Mouse (Mus musculus): Measurements from ENCODE around the gene Baiap2l1. TPM values are rescaled to one million over a fixed set of nuclear protein-coding genes. Genes with fewer than 3 reads are reported as not detected.
"Not testable (repeated sequence)": the region's sequence is repeated elsewhere in the genome, so short reads cannot be mapped to it uniquely, and the experiment has no call there.

Baiap2l1 gene
- total RNA-seq, 2 experiments from 2014 or later: not detected

DNA sequence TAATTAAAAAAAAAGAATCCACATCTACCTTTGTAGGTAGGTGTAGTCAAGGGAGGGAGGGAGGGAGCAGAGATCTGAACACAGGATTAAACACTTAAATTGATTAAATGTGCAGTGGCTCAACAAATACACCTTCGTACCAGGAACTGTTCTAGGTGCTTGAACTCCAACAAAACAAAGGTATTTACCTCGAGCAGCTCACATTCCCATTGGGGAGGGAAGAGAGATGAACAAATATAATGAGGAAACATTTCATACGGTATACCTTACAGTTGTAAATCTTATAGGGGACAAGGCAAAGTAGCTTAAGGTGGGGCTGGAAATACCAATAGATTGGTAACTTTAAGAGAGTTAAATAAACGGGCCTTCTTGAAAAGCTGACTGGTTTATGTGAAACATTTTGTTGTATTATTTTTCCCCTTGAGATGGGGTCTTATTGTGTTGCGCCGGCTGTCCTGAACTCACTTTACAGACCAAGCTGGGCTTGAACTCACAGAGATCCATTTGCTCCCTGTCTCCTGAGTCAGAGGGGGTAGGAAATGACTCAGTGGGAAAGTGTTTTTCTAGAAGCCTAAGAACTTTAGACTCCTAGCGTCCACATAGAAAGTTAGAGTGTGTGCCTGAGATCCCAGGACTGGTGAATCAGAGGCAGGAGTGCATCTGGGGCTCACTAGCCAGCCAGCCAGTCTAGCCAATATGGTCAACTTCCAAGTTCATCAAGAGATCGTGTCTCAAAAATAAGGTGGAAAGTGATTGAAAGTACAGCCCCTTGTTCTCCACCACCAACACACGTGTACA is 5.5 kb downstream of the Baiap2l1 start:
- ATAC-seq (replicated peaks; ENCODE audit: low FRiP score, poor library complexity, severe bottlenecking): no peak

DNA sequence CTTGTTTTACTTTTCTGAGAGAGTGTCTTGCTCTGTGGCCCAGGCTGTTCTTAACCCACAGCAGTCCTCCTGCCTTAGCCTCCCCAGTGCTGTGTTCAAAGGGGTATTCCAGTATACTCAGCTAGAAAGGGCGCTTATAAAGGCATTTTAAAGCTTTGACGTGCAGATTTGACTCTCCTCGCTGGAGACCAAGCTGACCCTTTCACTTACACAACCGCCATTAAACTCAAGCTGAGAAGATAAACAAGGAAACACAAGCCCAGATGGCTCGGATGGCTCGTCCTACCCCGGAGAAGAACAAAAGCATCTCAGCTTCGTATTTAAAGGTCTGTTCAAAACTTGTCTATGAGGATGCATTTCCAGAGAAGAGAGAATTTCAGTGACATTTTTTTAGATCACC is 6.7 kb downstream of the Baiap2l1 start:
- ATAC-seq (replicated peaks; ENCODE audit: low FRiP score, poor library complexity, severe bottlenecking): no peak

DNA sequence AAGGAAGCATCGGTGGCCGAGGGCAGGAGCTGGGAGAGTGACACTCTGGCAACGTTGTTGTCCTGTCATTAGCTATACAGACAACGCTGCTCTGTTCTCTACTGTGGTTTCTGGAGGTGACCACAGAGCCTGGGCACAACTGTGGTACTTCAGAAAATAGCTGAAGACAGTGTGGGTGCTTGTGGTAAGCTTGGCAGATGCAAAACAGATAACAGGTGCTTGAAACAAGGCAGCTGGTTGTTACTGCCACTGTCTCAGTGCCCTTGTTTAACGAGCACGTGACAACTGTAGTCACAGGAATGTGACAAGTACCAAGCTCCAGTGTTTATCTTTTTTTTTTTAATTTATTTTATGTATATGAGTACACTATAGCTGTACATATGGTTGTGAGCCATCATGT is 13.3 kb downstream of the Baiap2l1 start:
- ATAC-seq (replicated peaks; ENCODE audit: low FRiP score, poor library complexity, severe bottlenecking): no peak

DNA sequence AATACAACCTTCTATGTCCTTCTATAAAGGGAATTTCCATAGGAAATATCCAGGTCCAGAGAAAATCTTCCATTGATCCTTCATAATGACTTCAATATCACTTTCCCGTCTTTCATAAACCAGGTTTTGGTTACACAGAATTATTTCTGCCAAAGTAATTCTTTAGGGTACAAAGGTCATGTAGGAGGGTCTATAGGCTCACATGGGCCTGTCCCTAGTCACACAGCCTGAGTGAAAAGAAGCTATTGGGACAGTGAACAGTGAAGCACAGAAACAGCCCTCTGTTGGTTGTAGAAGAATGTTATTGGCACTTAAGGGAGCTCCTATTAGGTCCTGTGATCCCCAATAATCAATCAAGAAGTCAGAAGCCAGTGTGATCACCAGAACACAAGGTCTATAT is 16.8 kb downstream of the Baiap2l1 start:
- ATAC-seq (replicated peaks; ENCODE audit: low FRiP score, poor library complexity, severe bottlenecking): no peak

DNA sequence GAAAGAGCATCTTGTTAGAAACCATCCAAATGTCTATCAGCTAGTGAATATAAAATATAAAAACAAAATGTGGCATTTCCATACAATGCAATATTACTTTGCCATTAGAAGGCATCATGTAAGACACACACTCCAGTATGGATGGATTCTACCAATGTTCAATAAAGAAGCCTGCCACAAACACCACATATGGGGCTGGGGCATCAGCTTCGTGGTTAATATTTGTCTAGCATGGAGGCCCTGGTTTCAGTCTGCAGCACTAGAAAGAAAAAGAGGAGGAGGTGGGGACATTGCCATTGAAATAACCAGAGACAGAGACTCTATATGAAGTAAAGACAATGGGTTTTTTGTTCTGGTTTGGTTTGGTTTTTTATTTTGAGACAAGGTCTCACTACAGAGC is 19.1 kb downstream of the Baiap2l1 start:
- no peak for ATAC-seq (replicated peaks; ENCODE audit: low FRiP score, poor library complexity, severe bottlenecking)

DNA sequence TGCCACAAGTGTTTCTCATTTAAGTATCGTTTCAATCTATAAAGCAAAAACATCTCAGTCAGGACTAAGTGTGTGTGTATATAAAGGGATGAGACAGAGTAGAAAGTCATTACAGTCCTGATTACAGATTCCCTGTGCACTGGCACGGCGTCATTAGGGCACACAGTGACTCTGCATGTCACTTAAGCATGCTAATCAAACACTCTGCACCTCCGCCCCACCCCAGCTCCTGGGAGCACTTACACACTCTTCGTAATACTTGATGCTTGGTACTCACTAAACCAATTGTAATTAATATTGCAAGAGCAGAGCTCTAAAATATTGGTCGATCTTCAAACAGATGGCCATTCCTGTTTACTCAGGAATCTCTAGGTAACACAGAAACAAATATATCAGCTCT is 22.6 kb downstream of the Baiap2l1 start:
- not testable (repeated sequence) for ATAC-seq (replicated peaks; ENCODE audit: low FRiP score, poor library complexity, severe bottlenecking)

DNA sequence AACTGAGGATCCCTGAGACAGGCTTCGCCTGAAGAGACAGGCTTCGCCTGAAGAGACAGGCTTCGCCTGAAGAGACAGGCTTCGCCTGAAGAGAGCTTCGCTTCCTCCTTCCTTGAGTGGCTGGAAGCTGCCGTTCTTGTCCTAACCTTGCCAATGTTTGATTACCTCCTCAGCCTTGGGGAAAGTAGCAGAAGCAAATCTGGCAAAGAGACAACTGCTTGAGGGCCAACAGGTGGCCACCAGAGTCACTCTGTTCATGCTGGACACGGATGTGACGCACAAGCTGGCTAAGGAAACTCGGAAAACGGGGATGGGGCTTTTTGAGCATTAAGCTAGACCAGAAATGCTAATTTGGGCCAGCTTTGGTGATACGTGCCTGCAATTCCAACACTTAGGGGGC is 23.9 kb downstream of the Baiap2l1 start:
- no peak for ATAC-seq (replicated peaks; ENCODE audit: low FRiP score, poor library complexity, severe bottlenecking)

DNA sequence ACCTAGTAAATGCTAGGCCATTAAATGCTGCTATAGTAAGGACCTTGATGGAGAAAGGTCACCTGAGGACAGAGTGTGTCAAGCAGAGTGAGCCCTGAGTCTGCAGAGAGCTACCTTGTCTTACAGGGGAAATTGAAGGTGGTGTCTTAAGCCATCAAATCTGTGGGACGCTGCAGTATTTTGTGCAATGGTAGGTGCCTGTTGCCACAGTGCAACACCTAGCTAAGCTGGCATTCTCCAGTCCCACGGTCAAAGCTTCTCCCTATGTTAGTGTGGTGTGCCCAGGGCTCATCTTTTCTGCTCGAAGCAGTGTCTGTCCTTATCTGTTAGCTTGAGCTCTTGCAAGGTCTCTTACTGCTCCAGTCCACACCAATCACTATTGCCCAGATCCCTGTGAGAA is 35.2 kb downstream of the Baiap2l1 start:
- no peak for ATAC-seq (replicated peaks; ENCODE audit: low FRiP score, poor library complexity, severe bottlenecking)

DNA sequence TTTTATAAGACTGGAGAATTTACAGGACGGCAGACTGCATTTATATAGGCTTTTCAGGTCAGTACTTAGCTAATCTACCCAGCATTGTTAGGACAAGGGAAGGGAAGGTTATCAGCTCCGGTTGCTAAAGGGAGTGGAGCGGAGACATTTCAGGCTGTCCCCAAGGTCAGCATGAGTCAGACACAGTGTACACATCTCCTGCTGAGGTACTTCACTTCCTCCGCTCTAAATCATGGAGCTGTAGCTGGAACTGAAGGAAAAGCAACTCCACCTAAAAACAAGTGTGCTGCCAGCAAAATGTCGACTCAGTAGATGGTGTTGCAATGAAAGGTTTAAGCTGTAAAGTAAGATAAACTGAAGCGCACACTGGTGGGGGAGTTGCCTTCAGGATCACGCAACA is 36.2 kb downstream of the Baiap2l1 start:
- ATAC-seq (replicated peaks; ENCODE audit: low FRiP score, poor library complexity, severe bottlenecking): no peak

DNA sequence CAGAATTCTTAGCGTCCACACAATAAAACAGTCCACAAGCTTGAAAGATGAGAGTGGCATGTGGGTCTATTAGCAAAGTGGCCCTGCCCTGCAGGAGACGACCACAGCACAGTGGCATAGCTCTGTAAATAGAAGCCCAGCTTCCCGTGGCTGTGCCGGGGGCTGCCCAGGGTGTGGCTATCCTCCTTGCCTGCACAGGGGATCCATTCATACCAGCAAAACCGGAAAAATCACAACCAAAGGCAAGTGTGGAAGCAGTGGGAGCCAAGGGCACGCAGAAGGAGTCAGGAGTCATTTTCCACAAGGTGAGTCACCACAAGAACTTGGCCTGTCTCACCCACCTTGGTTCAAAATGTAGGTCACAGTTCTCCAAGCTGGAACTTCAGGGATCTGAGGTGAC is 39.6 kb downstream of the Baiap2l1 start:
- ATAC-seq (replicated peaks; ENCODE audit: low FRiP score, poor library complexity, severe bottlenecking): no peak

DNA sequence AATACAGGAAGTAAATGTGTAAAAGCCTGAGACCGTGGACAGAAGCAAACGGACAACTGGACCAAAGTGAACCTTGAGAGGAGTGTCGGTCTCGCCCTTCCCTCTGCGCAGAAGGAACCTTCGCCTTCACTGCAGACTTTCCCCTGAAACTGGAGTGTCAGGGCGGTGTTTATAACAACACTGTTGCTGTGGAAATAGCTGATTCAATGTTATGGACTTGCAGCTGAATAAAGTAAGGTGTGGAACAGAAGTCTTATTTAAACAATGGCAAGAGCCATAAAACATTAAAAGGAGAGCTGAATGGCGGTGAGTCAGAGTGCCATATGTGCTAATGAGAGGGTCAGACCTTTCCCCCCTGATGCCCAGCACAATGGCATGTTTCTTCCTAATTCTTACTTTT is 40.5 kb downstream of the Baiap2l1 start:
- ATAC-seq (replicated peaks; ENCODE audit: low FRiP score, poor library complexity, severe bottlenecking): no peak

DNA sequence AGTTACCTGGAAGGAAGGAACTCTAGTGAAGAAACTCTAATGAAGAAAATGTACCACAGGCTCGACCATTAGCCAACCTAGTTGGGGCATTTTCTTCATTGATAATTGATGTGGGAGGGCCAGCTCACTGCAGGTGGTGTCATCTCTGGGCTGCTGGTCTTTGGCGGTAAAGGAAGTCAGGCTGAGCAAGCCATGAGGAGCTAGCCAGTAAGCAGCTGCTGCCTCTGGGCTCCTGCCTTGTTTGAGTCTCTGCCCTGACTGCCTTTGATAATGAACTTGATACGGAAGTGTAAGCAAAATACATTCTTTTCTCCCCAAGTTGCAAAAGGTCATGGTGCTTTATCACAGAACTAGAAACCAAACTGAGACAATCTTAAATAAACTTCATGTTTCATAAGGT is 41.5 kb downstream of the Baiap2l1 start:
- no peak for ATAC-seq (replicated peaks; ENCODE audit: low FRiP score, poor library complexity, severe bottlenecking)

DNA sequence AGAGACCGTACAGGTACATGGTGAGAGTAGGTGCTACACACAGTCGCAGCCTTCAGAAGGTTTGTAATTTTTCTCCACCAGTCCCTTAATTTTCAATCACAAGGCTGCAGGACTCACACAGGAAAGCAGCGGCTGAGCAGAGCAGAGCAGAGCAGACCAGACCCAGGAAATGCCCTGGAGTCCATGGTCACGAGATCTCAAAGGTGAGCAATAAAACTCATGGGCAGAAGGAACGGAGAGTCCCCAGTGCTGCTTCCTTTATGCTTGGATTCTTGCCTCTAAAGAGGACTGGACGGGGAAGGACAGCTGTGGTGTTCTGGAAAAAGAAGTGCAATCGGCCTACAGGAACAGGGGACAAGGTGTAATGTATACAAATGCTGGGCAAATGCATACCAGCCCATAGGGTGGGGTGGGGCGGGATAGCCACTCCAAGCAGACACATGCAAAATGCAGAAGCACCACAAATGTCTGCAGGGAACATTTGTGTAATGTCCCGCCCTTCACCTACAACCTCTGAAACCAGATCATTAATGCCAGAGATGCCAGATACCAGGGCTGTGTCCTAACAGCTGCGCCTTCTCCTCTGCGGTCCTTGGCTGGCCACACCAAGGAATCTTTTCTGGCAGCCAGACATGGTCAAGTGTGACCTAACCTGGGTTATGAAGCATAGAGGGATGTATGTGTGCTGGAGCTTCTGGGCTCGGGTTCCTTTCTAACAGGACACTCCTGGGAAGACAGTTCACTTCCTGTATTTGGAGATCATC is 43.0 kb downstream of the Baiap2l1 start:
- ATAC-seq (replicated peaks; ENCODE audit: low FRiP score, poor library complexity, severe bottlenecking): no peak

DNA sequence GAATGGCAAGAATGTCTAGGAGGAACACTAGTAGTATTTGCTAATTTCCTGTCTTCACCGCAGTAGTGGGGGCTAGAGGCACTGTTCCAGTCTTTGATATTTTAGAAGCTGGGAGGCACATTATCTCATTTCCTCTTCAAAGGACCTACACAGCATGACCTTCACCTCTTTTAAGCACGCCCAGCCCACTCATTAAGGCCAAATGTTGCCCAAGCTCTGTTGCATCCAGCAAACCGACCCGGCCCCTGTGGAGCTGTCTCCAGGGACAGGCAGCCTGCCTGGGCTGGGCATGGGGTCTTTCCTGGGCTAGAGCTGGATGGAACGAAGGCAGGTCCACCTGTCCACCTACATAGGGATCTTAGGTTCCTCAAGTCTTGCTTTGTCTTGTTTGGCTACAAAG is 44.6 kb downstream of the Baiap2l1 start:
- no peak for ATAC-seq (replicated peaks; ENCODE audit: low FRiP score, poor library complexity, severe bottlenecking)

DNA sequence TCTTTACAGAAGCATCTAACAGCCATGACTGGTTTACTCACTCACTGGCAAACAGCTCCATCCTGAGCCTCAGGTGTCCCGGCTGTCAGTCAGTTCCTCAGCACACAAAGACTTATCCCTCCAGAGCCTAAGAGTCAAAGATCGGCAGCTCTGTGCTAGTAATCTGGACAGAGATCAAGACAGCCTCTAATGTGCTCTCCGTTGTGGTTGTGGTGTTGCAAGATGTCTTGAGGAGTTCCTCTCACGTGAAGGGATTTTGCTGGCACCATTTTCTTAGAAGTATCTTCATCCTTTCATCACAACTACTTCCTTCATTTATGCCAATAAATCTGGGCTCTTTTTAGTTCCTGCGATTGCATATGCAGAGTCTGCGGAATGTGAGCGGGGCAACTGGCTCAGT is 45.7 kb downstream of the Baiap2l1 start:
- ATAC-seq (replicated peaks; ENCODE audit: low FRiP score, poor library complexity, severe bottlenecking): no peak

DNA sequence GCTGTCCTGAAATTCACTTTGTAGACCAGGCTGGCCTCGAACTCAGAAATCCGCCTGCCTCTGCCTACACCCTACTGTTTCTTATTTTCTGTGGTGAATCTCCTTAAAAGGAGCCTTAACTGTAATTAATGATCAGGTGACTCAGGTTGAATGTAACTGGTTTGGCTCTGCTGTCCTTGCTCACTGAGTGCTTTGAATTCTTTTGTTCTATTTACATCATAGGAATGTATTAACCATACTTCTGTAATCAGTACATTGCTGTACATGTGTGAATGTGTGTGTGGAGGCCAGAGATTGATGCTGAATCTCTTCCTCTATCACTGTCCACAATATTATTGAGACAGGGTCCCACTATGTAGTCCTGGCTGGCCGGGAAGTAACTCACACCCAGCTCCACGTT is 49.0 kb downstream of the Baiap2l1 start:
- ATAC-seq (replicated peaks; ENCODE audit: low FRiP score, poor library complexity, severe bottlenecking): no peak

DNA sequence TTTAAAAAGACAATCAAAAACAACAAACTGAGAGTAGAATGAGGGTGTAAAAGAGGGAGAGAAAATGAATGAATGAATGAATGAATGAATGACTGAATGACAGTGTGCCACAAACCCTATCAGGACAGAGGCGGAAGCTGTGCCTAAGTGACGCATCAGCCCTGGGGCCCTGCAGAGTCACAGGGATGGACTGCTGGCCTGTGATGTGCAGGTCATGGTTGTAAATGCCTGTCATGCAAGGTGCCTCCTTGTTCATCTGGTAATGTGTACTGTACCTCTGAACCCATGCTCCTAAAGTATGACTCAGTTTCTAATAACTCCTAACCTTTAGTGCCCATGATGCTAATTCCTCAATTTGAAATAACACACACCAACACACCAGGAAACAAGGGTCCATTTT is 54.8 kb downstream of the Baiap2l1 start:
- ATAC-seq (replicated peaks; ENCODE audit: low FRiP score, poor library complexity, severe bottlenecking): no peak

DNA sequence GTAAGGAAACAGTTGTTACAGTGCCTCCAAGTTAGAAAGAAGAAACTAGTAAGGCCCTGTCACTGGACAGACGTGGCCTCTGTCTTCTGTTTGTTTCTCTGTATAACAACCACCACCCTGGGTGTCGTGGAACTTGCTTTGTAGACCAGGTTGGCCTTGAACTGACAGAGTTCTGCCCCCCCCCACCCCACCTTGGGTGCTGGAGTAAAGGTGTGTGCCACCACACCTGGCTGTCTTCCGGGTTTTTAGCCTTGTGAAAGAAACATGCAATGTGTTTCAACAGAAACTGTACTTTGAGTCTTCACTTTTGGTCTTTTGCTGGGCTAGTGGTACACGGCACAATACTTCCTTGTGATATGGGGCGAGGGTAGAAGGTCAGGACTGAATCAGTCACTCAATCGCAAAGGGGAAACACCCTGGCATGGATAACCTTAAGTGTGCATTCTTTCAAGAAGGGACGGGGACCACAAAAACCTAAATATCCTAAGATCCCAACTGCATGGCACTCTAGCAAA is 61.8 kb downstream of the Baiap2l1 start:
- ATAC-seq (replicated peaks; ENCODE audit: low FRiP score, poor library complexity, severe bottlenecking): no peak

DNA sequence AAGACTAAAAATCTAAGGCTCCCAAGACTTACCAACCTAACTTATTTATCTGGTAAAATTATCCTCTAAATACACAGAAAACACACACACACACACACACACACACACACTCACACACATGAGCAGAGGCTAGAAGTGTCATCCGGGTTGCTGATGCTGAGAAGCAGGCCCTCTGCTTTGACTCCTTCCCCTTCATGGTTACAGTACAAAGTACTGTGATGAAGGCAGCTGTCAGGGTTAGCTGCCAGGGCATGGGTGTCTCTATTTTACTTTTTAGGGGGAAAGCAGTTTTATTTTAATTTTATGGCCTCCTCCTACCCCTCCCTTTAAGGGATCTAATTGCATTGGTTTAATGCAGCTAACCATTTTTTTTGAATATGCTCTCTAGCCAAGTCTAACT is 62.6 kb downstream of the Baiap2l1 start:
- no peak for ATAC-seq (replicated peaks; ENCODE audit: low FRiP score, poor library complexity, severe bottlenecking)

DNA sequence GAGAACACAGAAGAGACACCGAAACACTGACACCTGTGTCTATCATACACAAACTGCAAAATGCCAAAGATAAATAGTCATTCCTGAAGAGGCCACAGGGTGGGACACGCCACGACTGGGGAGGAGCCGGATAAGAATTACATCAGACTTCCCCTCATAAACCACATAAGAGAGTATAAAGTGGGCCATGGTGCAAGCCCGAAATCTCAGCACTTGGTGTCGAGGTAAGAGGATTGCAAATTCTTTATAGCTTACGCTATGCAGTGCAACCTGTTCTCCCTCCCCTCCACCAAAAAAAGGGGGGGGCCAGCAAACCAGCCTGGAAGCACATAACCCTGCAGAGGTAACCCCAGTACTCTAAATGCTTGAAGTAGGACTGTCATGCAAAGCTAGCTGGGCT is 63.0 kb downstream of the Baiap2l1 start:
- ATAC-seq (replicated peaks; ENCODE audit: low FRiP score, poor library complexity, severe bottlenecking): no peak

DNA sequence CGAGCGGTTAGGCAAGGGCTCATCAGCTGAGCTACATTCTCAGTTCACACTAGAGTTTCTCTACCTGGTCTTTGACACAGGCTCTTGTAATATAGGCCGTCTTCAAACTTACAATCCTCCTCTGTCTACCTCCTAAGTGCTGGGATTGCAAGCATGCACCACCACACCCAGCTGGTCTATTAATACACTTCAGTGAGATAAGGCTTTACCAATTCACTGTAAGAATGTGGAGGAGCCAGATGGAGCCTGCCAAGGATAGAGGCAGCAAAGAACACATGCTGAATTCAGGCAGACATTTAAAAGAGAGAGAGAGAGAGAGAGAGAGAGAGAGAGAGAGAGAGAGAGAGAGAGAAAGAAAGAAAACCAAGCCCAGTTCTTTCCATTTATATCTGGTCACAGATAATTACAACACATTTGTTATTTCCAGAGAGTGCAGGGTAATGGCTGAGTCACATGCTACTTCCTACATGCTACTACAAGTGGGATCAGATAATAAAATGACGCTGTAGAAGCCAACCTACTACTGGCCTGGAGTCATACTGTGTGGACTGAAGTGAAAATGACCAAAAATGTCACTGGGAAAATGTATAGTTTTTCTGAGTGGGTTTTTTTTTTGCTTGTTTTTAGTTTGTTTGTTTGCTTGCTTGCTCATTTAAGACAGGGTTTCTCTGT is 68.0 kb downstream of the Baiap2l1 start:
- no peak for ATAC-seq (replicated peaks; ENCODE audit: low FRiP score, poor library complexity, severe bottlenecking)
